Mouse (Mus musculus) hindbrain, postnatal 0 days (tissue): ENCODE results near the gene Nek6. TPM values are rescaled to one million over a fixed set of nuclear protein-coding genes. Genes with fewer than 3 reads are reported as not detected.

Experiments
- ATAC-seq: fragments of 200-750 bp; cut with Nextera tagmentation; 2 replicates; pipeline ENCODE4 v1.8.0; 2017; ENCODE audit warnings: mild to moderate bottlenecking, moderate TSS enrichment, moderate library complexity
- DNase-seq: peaks from one replicate; pipeline ENCODE4 v3.0.0-alpha.2; 2015; ENCODE audit warnings: low spot score
- H3K27ac ChIP-seq: fragments of 300-500 bp; sonication (generic); 2 replicates; pipeline ENCODE4 v1.5.1; 2014; ENCODE audit warnings: mild to moderate bottlenecking
- H3K27me3 ChIP-seq: fragments of 300-500 bp; sonication (generic); 2 replicates; pipeline ENCODE4 v1.6.1; 2014; ENCODE audit warnings: low read length, mixed read lengths; ENCODE audit not compliant: insufficient read depth
- H3K36me3 ChIP-seq: fragments of 300-500 bp; sonication (generic); 2 replicates; pipeline ENCODE4 v1.6.1; 2014; ENCODE audit warnings: low read length, mixed read lengths; ENCODE audit not compliant: insufficient read depth
- H3K4me1 ChIP-seq: fragments of 300-500 bp; sonication (generic); 2 replicates; pipeline ENCODE4 v1.6.1; 2014; ENCODE audit warnings: antibody characterized with exemption, low read length, mixed read lengths; ENCODE audit not compliant: insufficient read depth
- H3K4me2 ChIP-seq: fragments of 300-500 bp; sonication (generic); 2 replicates; pipeline ENCODE4 v1.6.1; 2014; ENCODE audit warnings: low read depth, mild to moderate bottlenecking, low read length, moderate library complexity, mixed read lengths
- H3K4me3 ChIP-seq: fragments of 300-500 bp; sonication (generic); 2 replicates; pipeline ENCODE4 v1.5.1; 2014; ENCODE audit warnings: low read length
- H3K9ac ChIP-seq: fragments of 300-500 bp; sonication (generic); replicated peaks from 2 replicates; pipeline ENCODE4 v1.6.1; 2014; ENCODE audit warnings: mild to moderate bottlenecking, low read length, moderate library complexity, mixed read lengths
- H3K9me3 ChIP-seq: fragments of 300-500 bp; sonication (generic); 2 replicates; pipeline ENCODE4 v1.6.1; 2016; ENCODE audit warnings: low read length, mixed read lengths
- CTCF ChIP-seq: IDR thresholded peaks from 2 replicates; pipeline ENCODE4 v1.5.1; 2016; ENCODE audit warnings: antibody characterized with exemption, control low read depth, low read depth
- WGBS: fragments of 180-500 bp; shearing (Covaris S2); extraction: QIAGEN DNeasy Blood & Tissue Kit; methylation state at CpG from one replicate; pipeline ENCODE4 v1.1.7; 2014; 5-methylcytosine and 5-hydroxymethylcytosine counted together
- microRNA-seq, 2 experiments: library from miRNA; unstranded; fragments of <30 nt; microRNA quantifications; one replicate each; pipeline ENCODE4; 2016
- polyA plus RNA-seq: library from polyadenylated mRNA; unstranded; fragments of >200 nt; fragmentation: Nextera tagmentation; extraction: Ambion mirVana; gene quantifications from 2 replicates; pipeline ENCODE4 v1.2.1, GENCODE M21; 2015
- total RNA-seq: library from RNA; depleted of rRNA; stranded (reverse); fragments of >200 nt; gene quantifications from 2 replicates; pipeline ENCODE4 v1.2.3, GENCODE M21; 2014; rRNA removed

Nek6 gene
- total and polyA plus RNA-seq, 2 experiments from 2014 or later = 27.5 to 75.1 TPM

- H3K9me3 ChIP-seq = no peaks in the 10 kb centered on the region
- H3K4me1 ChIP-seq = 0 out of 2 replicates have a peak, but pooled peaks cover 6% of the 10 kb centered on the region
- H3K4me3 ChIP-seq = peak within 1 kb of the TSS; percentile 70
- DNase-seq = peak; percentile 96
- H3K27ac ChIP-seq = peak within 1 kb of the TSS; percentile 67; the same call in 1 of the 2 replicates
- H3K9ac ChIP-seq = peak within 1 kb of the TSS; percentile 55
- no peak for TF ChIP-seq CTCF
- peak within 1 kb of the TSS; percentile 91 for H3K4me2 ChIP-seq
- ATAC-seq = peak; percentile 89
- H3K36me3 ChIP-seq = peaks cover 15% of the 10 kb centered on the region
- H3K27me3 ChIP-seq = no peaks in the 10 kb centered on the region
- WGBS = 2% methylated on average over 52 of the region's 52 CpGs
Measured at GRCm38 (mm10) chr2:38643625-38644427, 132.4 kb downstream of the Nek6 start, which contains the start of gene Psmb7. TSS of gene Psmb7 (minus strand) at chr2:38644087.

Small RNAs within 50 kb of the gene (microRNA-seq; reads per million reads assigned to microRNA genes)
- 0 reads per million in 2 experiments for gene Gm27634

Other genes with a start within 250 kb of the Nek6 start
- 50.6 and 51.9 TPM in 2 replicates for gene Dennd1a, start 224.3 kb upstream of the Nek6 start, total RNA-seq
- 11.0 and 14.4 TPM in 2 replicates for gene Dennd1a, start 224.3 kb upstream of the Nek6 start, polyA plus RNA-seq
- gene Lhx2, start 172.4 kb upstream of the Nek6 start, total RNA-seq = 22.2 and 33.2 TPM in 2 replicates
- gene Lhx2, start 172.4 kb upstream of the Nek6 start, polyA plus RNA-seq = 4.6 and 7.3 TPM in 2 replicates
- 172 and 178 TPM in 2 replicates for gene Psmb7, start 132.4 kb downstream of the Nek6 start, total RNA-seq
- gene Psmb7, start 132.4 kb downstream of the Nek6 start, polyA plus RNA-seq = 300 and 304 TPM in 2 replicates
- 0.05 TPM in 1 of 2 replicates, not detected in the other for gene Nr5a1, start 202.9 kb downstream of the Nek6 start, total RNA-seq
- gene Nr5a1, start 202.9 kb downstream of the Nek6 start, polyA plus RNA-seq = 0.05 TPM in 1 of 2 replicates, not detected in the other